Mouse (Mus musculus) induced T-regulatory cell, adult 2 months (primary cell): Measurements from ENCODE around the gene Cldn4.
A peak's percentile ranks its signal among the peaks of the same experiment; 100 is the strongest.

Source experiments
- DNase-seq: peaks from one replicate; pipeline ENCODE4 v3.0.0-alpha.2; 2012; ENCODE audit warnings: low read depth

Gene Cldn4

GRCm38 (mm10) chr5:134932179-134932902 is 14.4 kb downstream of the Cldn4 start, which contains the start of gene Mettl27:
TSS of gene Mettl27 (plus strand) at chr5:134932368.
- DNase-seq, result peak; percentile 94

GRCm38 (mm10) chr5:134929988-134930387 is 16.7 kb downstream of the Cldn4 start:
- no peak for DNase-seq

GRCm38 (mm10) chr5:134926726-134927125 is 20.0 kb downstream of the Cldn4 start:
- no peak for DNase-seq

GRCm38 (mm10) chr5:134923141-134923540 is 23.6 kb downstream of the Cldn4 start:
- no peak for DNase-seq

- no peak for DNase-seq
Observed at GRCm38 (mm10) chr5:134921106-134921505, 25.6 kb downstream of the Cldn4 start.

GRCm38 (mm10) chr5:134920106-134920687 is 26.5 kb downstream of the Cldn4 start:
- no peak for DNase-seq

- no peak for DNase-seq
Observed at GRCm38 (mm10) chr5:134919097-134919496, 27.6 kb downstream of the Cldn4 start.

- DNase-seq, result peak; percentile 81
Observed at GRCm38 (mm10) chr5:134918071-134918832, 28.5 kb downstream of the Cldn4 start.

GRCm38 (mm10) chr5:134915311-134915710 is 31.4 kb downstream of the Cldn4 start, which contains the start of gene Cldn13:
TSS of gene Cldn13 (minus strand) at chr5:134915526.
- no peak for DNase-seq

- DNase-seq, result no peak
Observed at GRCm38 (mm10) chr5:134914510-134914909, 32.2 kb downstream of the Cldn4 start.

- no peak for DNase-seq
Observed at GRCm38 (mm10) chr5:134913753-134914152, 33.0 kb downstream of the Cldn4 start.

- DNase-seq, result no peak
Observed at GRCm38 (mm10) chr5:134913352-134913751, 33.4 kb downstream of the Cldn4 start.

GRCm38 (mm10) chr5:134911901-134912300 is 34.8 kb downstream of the Cldn4 start:
- DNase-seq, result no peak

GRCm38 (mm10) chr5:134907135-134907534 is 39.6 kb downstream of the Cldn4 start:
- DNase-seq, result peak; percentile 82

- no peak for DNase-seq
Observed at GRCm38 (mm10) chr5:134906633-134907032, 40.1 kb downstream of the Cldn4 start, which contains the start of gene Tmem270. TSS of gene Tmem270 (minus strand) at chr5:134906733.

- DNase-seq, result no peak
Observed at GRCm38 (mm10) chr5:134901644-134902027, 45.1 kb downstream of the Cldn4 start.

GRCm38 (mm10) chr5:134901012-134901643 is 45.6 kb downstream of the Cldn4 start:
- no peak for DNase-seq

GRCm38 (mm10) chr5:134897596-134897995 is 49.1 kb downstream of the Cldn4 start:
- DNase-seq, result no peak

- no peak for DNase-seq
Observed at GRCm38 (mm10) chr5:134896965-134897364, 49.8 kb downstream of the Cldn4 start.

GRCm38 (mm10) chr5:134895291-134895690 is 51.4 kb downstream of the Cldn4 start:
- no peak for DNase-seq
